Mouse (Mus musculus): ENCODE measurements around the gene Patj. TPM values are rescaled to one million over a fixed set of nuclear protein-coding genes. Genes with fewer than 3 reads are reported as not detected.

The Patj gene
- polyA plus RNA-seq, 2 experiments from 2014 or later, result 11.9 to 13.9 TPM

GRCm38 (mm10) chr4:98511964-98512743 lies 116.6 kb downstream of the Patj start:
- ATAC-seq, result no peak

GRCm38 (mm10) chr4:98520492-98520891 lies 124.9 kb downstream of the Patj start:
- no peak for ATAC-seq

GRCm38 (mm10) chr4:98524525-98524924 lies 128.9 kb downstream of the Patj start:
- ATAC-seq, result no peak

- no peak for ATAC-seq
These were observed 139.9 kb downstream of the Patj start for GRCm38 (mm10) chr4:98535446-98535845.

- no peak for ATAC-seq
These were observed 146.0 kb downstream of the Patj start for GRCm38 (mm10) chr4:98541591-98541990.

GRCm38 (mm10) chr4:98543001-98543400 lies 147.4 kb downstream of the Patj start:
- no peak for ATAC-seq

GRCm38 (mm10) chr4:98545376-98545775 lies 149.8 kb downstream of the Patj start:
- ATAC-seq, result no peak

- no peak for ATAC-seq
These were observed 151.0 kb downstream of the Patj start for GRCm38 (mm10) chr4:98546456-98547176.

- no peak for ATAC-seq
These were observed 153.9 kb downstream of the Patj start for GRCm38 (mm10) chr4:98549491-98549890.

- ATAC-seq, result no peak
These were observed 154.5 kb downstream of the Patj start for GRCm38 (mm10) chr4:98550116-98550515.

- no peak for ATAC-seq
These were observed 160.1 kb downstream of the Patj start for GRCm38 (mm10) chr4:98555666-98556065.

- no peak for ATAC-seq
These were observed 160.9 kb downstream of the Patj start for GRCm38 (mm10) chr4:98556449-98556848.

- no peak for ATAC-seq
These were observed 161.6 kb downstream of the Patj start for GRCm38 (mm10) chr4:98557192-98557591.

- no peak for ATAC-seq
These were observed 164.7 kb downstream of the Patj start for GRCm38 (mm10) chr4:98560196-98560830.

GRCm38 (mm10) chr4:98563082-98563481 lies 167.5 kb downstream of the Patj start:
- no peak for ATAC-seq

- no peak for ATAC-seq
These were observed 168.1 kb downstream of the Patj start for GRCm38 (mm10) chr4:98563506-98564195.

GRCm38 (mm10) chr4:98564196-98564865 lies 168.7 kb downstream of the Patj start:
- no peak for ATAC-seq

- ATAC-seq, result no peak
These were observed 171.2 kb downstream of the Patj start for GRCm38 (mm10) chr4:98566741-98567140.

GRCm38 (mm10) chr4:98567457-98567856 lies 171.9 kb downstream of the Patj start:
- ATAC-seq, result no peak

- no peak for ATAC-seq
These were observed 174.3 kb downstream of the Patj start for GRCm38 (mm10) chr4:98569904-98570303.

- ATAC-seq, result no peak
These were observed 181.7 kb downstream of the Patj start for GRCm38 (mm10) chr4:98577275-98577674.

- no peak for ATAC-seq
These were observed 182.5 kb downstream of the Patj start for GRCm38 (mm10) chr4:98577957-98578541.
